Mouse (Mus musculus) right cerebral cortex, adult 2 months (tissue): ENCODE data around the gene Ets1.

Experiments used
- DNase-seq, 2 experiments: peaks; one replicate each; pipeline ENCODE4 v3.0.0; 2021 to 2022; ENCODE audit warnings: low spot score in 2 of 2

The Ets1 gene

DNA sequence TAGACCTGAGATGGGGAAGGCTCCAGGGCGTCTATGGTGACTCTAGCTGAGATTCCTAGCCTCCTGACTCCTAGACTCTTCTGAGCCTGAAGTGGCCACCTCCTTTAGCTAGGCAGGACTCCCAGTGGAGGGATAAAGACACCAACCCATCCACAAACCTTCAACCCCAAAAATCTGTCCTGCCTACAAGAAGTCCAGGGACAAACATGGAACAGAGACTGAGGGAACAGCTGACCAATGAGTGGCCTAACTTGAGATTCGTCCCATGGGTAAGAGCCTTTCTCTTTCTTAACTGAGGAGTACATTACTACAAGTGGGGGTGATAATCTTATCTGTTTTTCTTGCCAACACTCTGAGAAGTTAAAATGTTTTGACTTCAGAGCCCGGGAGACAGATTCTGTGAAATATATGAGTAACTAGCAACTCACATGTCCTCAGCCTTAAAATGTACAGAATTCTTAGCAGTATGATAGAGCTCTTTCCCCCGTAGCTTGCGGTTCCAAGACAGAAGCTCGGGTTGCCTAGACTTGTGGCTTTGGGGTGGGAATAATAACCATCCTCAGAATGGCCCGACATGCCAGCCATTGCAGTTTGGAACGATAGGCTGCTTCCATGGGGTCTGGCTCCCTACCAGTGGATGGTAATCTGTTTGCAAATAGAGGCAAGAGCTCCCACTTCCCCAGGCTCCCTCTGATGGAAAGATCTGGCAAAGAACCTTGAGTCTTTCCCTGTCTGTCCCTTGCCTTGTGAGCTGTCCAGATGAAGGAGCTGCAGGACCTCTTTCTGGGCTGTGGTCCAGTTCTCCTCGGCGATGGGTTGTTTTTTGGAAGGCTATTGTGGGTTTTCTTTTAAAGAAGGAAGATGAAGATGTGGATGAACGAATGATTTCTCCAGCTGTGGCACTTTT is 30.8 kb downstream of the Ets1 start:
- DNase-seq: no peak

- DNase-seq: no peak
Measured at GRCm38 (mm10) chr9:32667518-32667908, 31.5 kb downstream of the Ets1 start.

GRCm38 (mm10) chr9:32668075-32668673 is 32.2 kb downstream of the Ets1 start:
- DNase-seq: no peak

- no peak for DNase-seq
Measured at GRCm38 (mm10) chr9:32669397-32669796, 33.4 kb downstream of the Ets1 start.

- DNase-seq: peak in 1 of 2 experiments; percentile 36
Measured at GRCm38 (mm10) chr9:32671970-32672859, 36.2 kb downstream of the Ets1 start.

- no peak for DNase-seq
Measured at GRCm38 (mm10) chr9:32673923-32674322, 37.9 kb downstream of the Ets1 start.

DNA sequence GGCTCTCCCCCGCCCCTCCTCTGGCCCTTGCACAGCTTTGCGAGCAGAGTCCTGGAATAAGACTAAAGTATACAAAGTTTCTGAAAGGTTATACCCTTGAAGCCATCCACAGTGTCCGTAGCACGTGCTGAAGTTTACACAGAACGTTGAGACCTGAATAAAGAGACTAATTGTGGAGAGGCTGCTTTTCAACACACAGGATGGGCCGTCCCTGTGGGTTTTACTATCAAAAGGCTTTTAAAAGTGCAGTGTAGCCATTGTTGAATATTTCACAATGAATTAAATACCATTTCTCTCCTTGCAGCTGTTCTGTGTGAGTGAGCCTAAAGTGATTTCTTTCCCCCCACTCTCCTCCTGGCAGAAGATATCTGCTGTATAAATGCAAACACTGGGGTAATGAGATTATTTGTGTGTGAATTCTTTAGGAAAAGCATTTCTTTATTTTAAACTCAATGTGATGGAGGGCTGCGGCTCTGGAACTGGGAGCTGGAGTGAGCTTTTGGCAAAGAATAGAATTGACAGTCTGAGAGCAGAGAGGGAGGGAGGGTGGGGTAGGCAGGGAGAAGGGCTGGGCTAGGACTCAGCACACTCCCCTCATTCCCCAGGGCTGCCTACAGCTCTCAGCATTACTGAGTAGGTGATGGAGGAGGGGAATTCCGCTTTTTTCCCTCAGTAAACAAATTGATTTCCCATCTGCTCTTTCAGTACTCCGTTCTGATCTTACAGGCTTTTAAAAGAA is 39.8 kb downstream of the Ets1 start:
- DNase-seq: no peak

DNA sequence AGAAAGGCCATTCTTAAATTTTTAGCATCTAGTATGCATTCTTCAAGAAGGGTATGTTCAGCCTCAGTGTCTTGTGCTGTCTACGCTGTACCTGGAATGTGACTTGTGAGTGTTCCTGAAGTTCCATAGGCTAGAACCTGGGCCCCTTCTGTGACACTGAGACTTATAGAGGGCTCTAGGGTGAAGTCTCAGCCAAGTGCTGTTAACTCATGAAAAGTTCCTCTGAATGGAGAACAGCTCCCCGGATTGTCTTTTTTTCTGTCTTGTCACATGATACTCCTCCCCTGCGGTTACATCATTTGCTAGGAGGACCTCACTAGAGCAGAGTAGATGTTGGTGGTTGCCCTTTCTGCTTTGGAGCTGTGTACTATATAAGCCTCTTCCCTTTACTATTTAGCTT is 40.5 kb downstream of the Ets1 start:
- no peak for DNase-seq

DNA sequence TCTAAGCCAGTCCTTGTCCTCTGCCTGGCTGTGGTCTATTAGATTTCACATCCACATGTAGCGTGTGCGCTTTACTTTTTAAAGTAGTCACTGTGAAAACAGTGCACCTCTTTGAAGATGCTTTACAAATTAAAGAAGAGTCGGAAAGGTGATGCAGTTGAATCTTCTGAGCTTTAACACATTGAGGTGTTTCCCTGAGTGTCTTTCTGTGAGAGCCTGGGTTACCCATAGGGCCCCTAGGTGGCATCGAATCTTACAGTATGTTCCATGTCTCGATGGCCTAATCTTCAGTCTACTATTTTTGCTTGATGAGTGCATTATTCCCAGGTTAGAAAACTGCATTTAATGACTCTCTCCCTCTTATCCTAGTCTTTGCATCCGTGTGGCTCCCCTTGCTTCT is 41.6 kb downstream of the Ets1 start:
- DNase-seq: no peak

DNA sequence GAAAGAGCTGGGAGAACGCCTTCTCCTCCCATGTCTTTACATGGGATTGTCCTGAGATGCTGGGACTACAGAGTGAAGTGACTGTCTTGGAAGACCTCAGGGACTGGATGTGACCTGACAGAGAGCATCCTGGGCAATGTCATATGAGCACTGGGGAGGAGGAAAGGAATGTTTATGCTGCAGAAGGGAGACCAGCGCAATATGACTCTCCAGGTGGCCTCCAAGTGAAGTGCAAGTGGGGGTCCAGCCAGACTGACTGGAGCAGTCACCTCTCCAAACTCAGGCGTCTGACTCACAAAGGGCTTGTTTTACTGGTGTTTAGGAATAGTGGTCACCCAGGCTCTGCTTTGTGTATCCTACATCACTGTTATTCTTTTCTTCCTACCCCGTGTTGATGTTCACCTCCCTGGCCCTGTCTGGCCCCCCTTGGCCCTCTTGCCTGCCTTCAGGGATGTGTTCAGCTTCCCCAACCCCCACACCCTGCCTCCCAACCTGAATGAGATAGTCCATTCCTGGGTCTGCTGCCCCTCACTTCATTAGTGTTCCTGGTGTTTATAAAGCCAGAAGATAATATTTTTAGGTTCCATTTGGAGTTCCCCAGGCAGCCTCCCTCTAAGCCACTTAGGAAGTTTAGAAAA is 42.2 kb downstream of the Ets1 start:
- DNase-seq: no peak

GRCm38 (mm10) chr9:32679531-32679930 is 43.5 kb downstream of the Ets1 start:
- DNase-seq: no peak

DNA sequence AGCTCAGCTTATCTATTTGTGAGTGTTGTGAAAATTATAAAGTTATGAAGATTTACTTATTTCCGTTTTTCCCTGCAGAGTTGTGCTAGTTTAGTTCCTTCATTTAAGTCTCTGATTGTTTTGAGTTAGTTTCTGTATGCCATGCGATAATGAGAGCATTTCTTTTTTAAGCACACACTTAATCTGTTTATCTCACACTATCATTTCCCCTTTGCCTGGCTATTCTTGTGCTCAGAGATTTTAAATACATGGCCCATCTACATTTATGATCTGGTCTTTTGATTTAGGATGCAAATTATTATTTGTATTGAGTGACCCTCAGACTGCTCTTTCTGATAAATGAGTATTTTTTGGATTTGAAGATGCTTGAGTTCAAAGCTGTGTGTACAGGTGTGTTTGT is 44.2 kb downstream of the Ets1 start:
- DNase-seq: no peak

- no peak for DNase-seq
Measured at GRCm38 (mm10) chr9:32685793-32686558, 50.0 kb downstream of the Ets1 start.

- no peak for DNase-seq
Measured at GRCm38 (mm10) chr9:32688351-32688750, 52.3 kb downstream of the Ets1 start.

DNA sequence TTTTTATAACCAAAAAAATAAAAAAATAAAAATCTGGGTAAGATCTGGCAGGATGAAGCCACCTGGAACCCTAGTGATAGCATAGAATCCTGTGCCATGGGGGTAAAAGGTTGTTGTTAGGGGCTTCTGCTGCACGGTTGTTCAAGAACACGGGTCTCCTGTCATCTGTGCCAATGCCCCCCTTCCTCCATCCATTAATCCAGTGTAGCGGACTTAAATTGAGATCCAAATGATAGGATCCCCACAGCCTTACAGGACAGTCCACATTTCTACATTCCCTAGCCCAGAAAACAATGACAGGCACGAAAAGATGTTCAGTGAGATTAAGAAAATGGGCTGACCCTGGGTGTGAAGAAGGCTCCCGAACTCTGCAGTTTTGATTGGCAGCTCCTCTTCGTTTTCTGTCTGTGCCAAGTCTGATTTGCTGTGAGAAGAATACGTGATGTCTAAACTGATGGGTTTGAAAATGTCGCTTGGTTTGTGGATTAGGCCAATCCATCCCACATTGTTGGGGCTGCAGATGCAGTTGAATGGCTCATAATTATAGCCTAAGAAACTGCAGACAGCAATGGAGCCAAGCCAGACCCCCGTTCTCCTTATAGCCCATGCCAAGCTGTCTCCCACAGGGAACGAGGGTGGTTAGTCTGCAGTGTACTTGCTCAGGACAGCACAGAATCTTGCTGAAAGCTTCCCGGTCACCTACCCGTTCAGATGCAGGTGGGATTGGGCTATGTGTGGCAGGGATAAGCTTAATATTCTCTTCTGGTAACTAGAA is 55.3 kb downstream of the Ets1 start:
- no peak for DNase-seq

DNA sequence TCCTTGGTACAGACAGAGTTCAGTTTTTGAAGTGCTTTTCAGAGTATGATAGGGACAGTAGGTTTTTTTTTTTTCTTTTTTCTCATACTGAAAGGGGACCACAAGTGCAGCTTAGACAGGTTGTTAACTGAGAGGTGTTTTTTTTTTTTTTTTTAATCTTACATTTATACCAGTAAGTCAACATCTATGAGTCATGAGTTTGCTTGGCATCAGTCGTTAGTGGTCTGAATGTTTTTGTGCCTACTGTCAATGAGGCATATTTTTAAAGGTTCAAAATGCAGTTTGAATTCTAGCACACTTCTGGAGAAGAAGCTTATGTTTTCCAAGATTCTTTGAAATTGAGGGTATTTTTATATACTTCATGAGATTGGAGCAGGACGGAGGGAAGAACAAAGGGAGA is 56.9 kb downstream of the Ets1 start:
- no peak for DNase-seq

DNA sequence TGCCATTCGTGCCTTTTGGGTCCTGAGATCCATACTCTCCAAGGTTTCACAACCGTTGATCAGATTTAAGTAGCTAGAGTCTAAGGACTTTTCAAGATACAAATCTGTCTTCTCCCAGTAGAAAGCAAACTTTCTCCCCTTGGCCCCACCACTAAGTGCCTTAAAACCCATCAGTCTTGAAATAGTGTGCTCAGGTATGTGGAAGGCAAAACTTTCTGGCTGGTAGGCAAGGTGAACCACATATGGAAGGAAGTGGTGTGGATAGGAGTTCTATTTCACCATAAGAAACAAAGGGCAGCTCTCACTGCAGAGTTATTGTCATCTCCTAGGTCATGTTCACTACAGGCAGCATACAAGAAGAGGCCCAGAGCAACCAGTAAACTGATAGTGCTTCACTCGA is 57.4 kb downstream of the Ets1 start:
- DNase-seq: no peak

- no peak for DNase-seq
Measured at GRCm38 (mm10) chr9:32694111-32694824, 58.2 kb downstream of the Ets1 start.

DNA sequence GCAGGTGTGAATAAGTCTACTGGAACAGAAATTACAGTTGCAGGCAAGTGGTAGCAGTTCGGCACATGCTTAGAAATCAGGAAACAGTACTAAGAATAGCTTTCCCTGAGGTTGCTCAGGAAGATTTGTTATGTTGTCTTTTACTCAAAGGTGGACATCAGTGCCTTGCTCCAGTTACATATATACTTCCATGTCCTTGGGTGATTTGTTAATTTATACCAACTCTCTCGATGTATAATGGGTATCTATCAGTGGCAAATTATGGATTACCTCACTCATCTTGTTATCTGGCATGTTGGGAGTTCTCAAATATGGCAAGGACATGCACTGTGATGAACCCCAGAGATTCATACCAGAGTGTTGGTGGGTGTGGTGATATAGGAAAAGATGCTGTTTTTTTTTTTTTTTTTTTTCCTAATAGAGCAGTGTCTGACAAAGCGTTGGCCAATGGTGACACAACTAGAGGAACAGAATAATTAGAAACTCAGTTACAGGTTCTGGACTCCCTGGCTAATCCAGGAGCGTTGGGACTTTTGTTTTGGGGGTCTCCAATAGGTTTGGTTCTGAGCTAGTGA is 59.0 kb downstream of the Ets1 start:
- no peak for DNase-seq
